Mouse (Mus musculus) sigmoid colon, adult 10 weeks (tissue): ENCODE measurements around the gene Yif1a. TPM values are rescaled to one million over a fixed set of nuclear protein-coding genes. Genes with fewer than 3 reads are reported as not detected.

Experiments
- polyA plus RNA-seq: library from polyadenylated mRNA; stranded (reverse); fragments of 350-450 nt; fragmentation: Illumina TruSeq; extraction: RNeasy Lipid Tissue Mini Kit (QIAGEN cat#74804); gene quantifications from one replicate; pipeline ENCODE4 v1.2.3, GENCODE M21; 2014; ENCODE audit warnings: low read depth, low replicate concordance

The Yif1a gene
- polyA plus RNA-seq, result 17.9 TPM

GRCm38 (mm10) chr19:5087884-5088728 is at the start of gene Yif1a:
Yif1a (plus strand) TSS chr19:5088538.

GRCm38 (mm10) chr19:5038709-5039156 is 49.6 kb upstream of the Yif1a start, which contains the start of the genes B4gat1 and AC124502.3:
B4gat1 (plus strand) TSS chr19:5038826.
AC124502.3 (plus strand) TSS chr19:5038891.

GRCm38 (mm10) chr19:5040862-5041523 is 47.3 kb upstream of the Yif1a start, which contains the start of gene Brms1:
Brms1 (plus strand) TSS chr19:5041354.

GRCm38 (mm10) chr19:5050047-5050905 is 38.1 kb upstream of the Yif1a start, which contains the start of gene Rin1:
Rin1 (plus strand) TSS chr19:5050481.

GRCm38 (mm10) chr19:5067867-5068569 is 20.3 kb upstream of the Yif1a start, which contains the start of gene Cd248:
Cd248 (plus strand) TSS chr19:5068078.

GRCm38 (mm10) chr19:5085145-5085863 is 3.0 kb upstream of the Yif1a start, which contains the start of gene Tmem151a:
Tmem151a (minus strand) TSS chr19:5085531.

GRCm38 (mm10) chr19:5098363-5099143 is 10.2 kb downstream of the Yif1a start, which contains the start of gene Cnih2:
Cnih2 (minus strand) TSS chr19:5098521.

GRCm38 (mm10) chr19:5106731-5107191 is 18.4 kb downstream of the Yif1a start, which contains the start of gene Rab1b:
Rab1b (minus strand) TSS chr19:5107072.

GRCm38 (mm10) chr19:5118384-5118698 is 30.0 kb downstream of the Yif1a start, which contains the start of gene Klc2:
Klc2 (minus strand) TSS chr19:5118560.

Other genes with a start within 250 kb of the Yif1a start
- gene Ccs, start 249.2 kb upstream of the Yif1a start, polyA plus RNA-seq, result 1.9 TPM
- gene Ccdc87, start 249.2 kb upstream of the Yif1a start, polyA plus RNA-seq, result 0.32 TPM
- gene Ctsf, start 233.4 kb upstream of the Yif1a start, polyA plus RNA-seq, result 10.3 TPM
- not detected for gene Actn3, start 210.6 kb upstream of the Yif1a start, polyA plus RNA-seq
- gene Zdhhc24, start 209.9 kb upstream of the Yif1a start, polyA plus RNA-seq, result 23.1 TPM
- 2.1 TPM for gene Bbs1, start 181.9 kb upstream of the Yif1a start, polyA plus RNA-seq
- gene Dpp3, start 160.3 kb upstream of the Yif1a start, polyA plus RNA-seq, result 5.8 TPM
- 0.85 TPM for gene Peli3, start 145.4 kb upstream of the Yif1a start, polyA plus RNA-seq
- 16.4 TPM for gene Mrpl11, start 126.4 kb upstream of the Yif1a start, polyA plus RNA-seq
- gene Npas4, start 98.2 kb upstream of the Yif1a start, polyA plus RNA-seq, result 0.16 TPM
- gene Slc29a2, start 64.7 kb upstream of the Yif1a start, polyA plus RNA-seq, result not detected
- gene B4gat1, start 49.7 kb upstream of the Yif1a start, polyA plus RNA-seq, result 10.9 TPM
- 0.32 TPM for gene AC124502.3, start 49.6 kb upstream of the Yif1a start, polyA plus RNA-seq
- 1.1 TPM for gene Brms1, start 47.2 kb upstream of the Yif1a start, polyA plus RNA-seq
- 0.66 TPM for gene Rin1, start 38.1 kb upstream of the Yif1a start, polyA plus RNA-seq
- 0.32 TPM for gene Cd248, start 20.5 kb upstream of the Yif1a start, polyA plus RNA-seq
- gene Tmem151a, start 3.0 kb upstream of the Yif1a start, polyA plus RNA-seq, result not detected
- not detected for gene Cnih2, start 10.0 kb downstream of the Yif1a start, polyA plus RNA-seq
- gene Rab1b, start 18.5 kb downstream of the Yif1a start, polyA plus RNA-seq, result 2.5 TPM
- gene Klc2, start 30.0 kb downstream of the Yif1a start, polyA plus RNA-seq, result 0.25 TPM
- 3.0 TPM for gene Pacs1, start 184.6 kb downstream of the Yif1a start, polyA plus RNA-seq
- 39.8 TPM for gene Sf3b2, start 206.9 kb downstream of the Yif1a start, polyA plus RNA-seq
- not detected for gene Gal3st3, start 209.8 kb downstream of the Yif1a start, polyA plus RNA-seq
- not detected for gene Catsper1, start 247.2 kb downstream of the Yif1a start, polyA plus RNA-seq